Mouse (Mus musculus) adrenal gland, postnatal 10 days (tissue): ENCODE results near the gene Capn7. TPM values are rescaled to one million over a fixed set of nuclear protein-coding genes. Genes with fewer than 3 reads are reported as not detected.

Source experiments
- DNase-seq: peaks from one replicate; pipeline ENCODE4 v3.0.0; 2021; ENCODE audit warnings: mixed read lengths
- total RNA-seq, 2 experiments: library from RNA; stranded (reverse); gene quantifications; 2 replicates each; pipeline ENCODE4 v1.2.3; 2021

Capn7 gene
- total RNA-seq, 2 experiments from 2014 or later, result 33.7 to 40.9 TPM

DNA sequence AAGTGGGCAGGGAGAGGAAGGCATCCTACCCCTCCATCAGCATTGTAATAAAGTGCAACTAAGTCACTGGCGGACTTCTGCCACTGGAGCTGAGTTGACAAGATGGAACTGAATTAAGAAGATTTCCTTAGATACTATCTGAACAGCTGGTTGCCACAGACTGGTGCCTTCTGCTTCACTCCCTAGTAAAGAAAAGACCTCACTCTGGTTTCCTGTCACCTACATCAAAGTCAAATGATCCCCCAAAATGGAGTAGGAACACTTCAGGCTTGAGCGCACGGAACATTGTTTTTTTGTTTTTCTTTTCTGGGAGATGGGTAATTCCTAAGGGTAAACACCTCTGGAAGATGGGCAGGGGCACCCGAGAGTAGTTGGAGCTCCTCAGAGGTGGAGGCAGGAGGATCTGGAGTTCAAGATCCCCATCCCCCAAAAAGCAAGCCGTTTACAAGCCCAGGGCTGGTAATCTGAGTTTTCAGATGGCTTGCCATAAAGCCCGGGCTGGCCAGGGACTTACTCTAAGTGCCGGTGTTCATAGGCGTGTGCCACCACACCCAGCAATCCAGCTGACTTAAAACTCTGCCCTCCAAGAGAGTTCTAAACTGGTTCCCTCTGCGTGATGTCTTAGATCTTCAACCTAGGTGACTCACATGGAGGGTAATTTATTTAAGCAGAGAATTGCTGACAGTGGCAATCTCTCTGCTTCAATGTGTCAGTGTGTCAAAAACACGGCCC lies 78.0 kb downstream of the Capn7 start:
- DNase-seq, result no peak

DNA sequence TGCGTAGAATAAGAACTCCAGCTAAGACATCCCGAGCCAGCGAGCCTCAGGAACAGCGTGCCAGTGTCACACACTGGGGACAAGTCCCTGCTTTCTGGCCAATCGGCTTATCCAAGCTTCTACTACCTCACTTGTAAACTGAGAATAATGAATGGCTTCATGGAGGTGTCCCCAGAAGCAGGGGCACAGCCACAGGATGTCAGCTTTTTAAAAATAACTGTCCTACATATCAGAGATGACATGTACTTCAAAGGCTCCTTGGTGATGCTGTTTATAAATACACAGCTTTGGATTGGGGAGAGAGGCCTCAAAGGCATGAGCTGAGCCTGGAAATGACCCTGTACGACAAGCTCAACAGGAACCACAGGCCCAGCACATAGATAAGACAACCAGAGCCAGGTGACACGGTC lies 78.5 kb downstream of the Capn7 start:
- DNase-seq, result no peak

DNA sequence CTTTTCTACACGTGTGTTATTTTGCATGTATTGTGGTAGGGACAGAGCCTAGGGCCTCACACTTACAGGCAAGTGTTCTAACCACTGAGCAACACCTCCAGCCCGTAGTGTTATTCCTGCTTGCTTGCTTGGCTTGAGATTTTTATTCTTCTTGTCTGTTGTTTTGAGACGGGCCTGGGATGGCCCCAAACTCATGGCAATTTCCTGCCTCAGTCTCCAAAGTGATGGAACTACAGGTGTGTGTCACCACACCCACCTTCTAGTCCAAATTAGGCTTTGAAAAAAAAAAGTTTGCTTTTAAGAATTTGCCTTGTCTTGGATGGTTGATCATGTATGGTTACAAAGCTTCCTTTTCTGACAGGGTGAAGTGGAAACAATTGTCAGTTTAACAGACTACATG lies 80.0 kb downstream of the Capn7 start:
- no peak for DNase-seq

DNA sequence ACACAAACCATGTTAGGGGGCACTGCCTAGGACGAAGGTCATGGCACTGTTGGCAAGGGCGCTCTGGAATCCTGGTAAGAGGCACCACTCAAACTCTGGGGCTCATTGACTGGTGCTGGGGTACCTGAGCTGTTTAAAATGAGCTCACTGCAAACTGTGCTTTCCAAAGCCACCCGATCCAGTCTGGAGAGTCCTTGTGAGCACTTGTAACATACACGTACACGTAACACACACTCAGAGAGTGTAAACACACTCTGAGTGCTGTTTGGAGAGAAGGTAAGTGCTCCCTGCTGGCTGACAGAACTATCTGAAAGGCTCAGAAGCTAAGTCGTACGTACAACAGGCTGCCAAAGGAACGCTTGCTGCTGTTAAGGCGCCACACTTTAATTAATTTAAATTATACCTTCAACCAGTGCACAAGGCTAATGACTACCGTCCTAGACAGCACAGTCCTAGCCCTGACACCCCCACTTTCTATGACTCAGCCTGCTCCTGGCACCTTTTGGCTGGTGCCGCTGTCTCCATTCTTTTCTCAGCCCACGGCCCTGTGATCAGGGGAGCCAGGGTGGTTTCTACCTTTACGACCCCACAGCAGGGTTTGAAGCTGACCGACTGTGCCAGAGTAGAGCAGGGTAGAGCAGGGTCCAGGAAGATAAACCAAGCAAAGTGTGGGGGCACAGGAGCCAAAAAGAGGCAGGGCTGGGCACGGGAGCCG lies 80.6 kb downstream of the Capn7 start:
- DNase-seq, result no peak

DNA sequence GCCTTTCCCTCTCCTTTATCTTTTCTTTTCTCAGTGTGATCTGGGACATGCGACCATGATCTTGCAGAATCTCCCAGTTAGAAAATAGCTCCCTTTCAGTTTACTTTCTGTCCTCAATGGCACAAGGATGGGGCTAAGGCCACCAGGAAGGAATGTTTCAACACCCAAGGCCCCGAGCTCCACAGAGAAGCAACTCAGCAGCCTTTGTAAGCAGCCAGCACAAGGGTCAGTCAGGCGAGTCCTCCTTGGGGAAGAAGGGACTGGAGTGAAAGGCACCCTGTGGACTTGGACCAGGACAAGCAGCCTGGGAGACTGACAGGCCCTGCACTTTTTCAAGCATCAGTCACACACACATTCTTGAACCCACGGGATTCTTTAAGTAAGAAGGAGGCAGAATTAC lies 82.8 kb downstream of the Capn7 start:
- no peak for DNase-seq

DNA sequence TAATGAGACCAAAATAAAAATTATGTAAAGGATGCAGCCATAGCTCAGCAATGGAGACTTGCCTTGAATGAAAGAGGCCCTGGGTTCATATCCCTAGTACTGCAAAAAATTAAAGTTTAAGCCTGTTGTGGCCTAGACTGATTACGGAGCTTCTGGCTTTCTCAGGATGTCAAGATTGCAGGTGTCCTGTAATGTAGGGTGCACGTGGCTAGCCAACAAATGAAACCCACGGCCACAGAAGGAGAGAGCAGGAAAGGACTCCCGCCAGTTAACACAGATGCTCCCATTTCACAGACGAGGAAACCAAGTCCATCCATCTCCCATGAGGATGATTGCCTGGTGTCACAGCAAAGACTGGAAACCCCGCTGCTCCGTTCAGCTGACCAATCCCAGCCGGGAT lies 83.7 kb downstream of the Capn7 start:
- DNase-seq, result no peak

DNA sequence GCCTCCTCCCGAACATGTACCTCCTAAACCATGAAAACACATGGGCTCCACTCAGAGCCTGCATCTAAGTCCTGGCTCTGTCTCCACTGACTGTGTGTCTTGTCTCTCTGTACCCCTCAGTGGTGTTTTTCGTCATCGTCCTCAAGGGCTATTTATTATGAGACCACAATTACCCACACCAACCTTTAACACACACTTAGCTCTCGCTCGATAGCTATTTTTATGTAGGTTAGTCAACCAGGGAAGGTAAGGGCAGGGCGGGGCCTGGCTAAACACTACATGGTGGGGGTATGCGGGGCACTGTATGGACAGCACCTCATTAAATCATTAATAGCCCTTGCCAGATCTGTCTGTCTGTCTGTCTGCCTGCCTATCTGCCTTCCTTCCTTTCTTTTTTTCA lies 84.1 kb downstream of the Capn7 start:
- DNase-seq, result no peak

DNA sequence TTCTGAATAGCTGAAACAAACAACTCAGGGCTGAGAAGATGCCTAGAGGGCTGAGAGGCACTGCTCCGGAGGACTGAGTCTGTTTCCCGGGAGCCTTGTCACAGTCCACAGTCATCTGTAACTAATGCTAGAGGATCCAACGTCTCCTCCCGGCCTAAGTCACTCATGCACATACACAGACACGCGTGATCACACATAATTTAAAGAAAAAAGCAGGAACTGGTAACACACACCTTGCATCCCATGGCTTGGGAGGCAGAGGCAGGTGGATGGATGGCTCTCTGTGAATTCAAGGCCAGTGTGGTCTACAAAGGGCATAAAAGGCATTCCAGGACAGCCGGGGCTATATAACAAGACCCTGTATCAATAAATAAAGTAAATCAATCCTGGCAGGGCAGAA lies 84.5 kb downstream of the Capn7 start:
- no peak for DNase-seq

Other genes starting within 250 kb of the Capn7 start
- 100 to 1,000 TPM in 1 of 2 experiments, 10 to 100 TPM in 1; 86.9 to 103 TPM for gene Smim4, start 207.7 kb upstream of the Capn7 start, total RNA-seq
- gene Nt5dc2, start 205.6 kb upstream of the Capn7 start, total RNA-seq, result 10 to 100 TPM; 52.0 to 52.6 TPM
- gene Stab1, start 168.0 kb upstream of the Capn7 start, total RNA-seq, result 10 to 100 TPM; 74.3 to 74.8 TPM
- gene Tnnc1, start 128.3 kb upstream of the Capn7 start, total RNA-seq, result 10 to 100 TPM; 11.1 to 45.0 TPM
- 100 to 1,000 TPM; 224 to 328 TPM for gene Nisch, start 119.7 kb upstream of the Capn7 start, total RNA-seq
- 10 to 100 TPM; 12.1 to 12.3 TPM for gene Sema3g, start 118.8 kb upstream of the Capn7 start, total RNA-seq
- 1 to 10 TPM; 9.1 to 9.2 TPM for gene Phf7, start 85.3 kb upstream of the Capn7 start, total RNA-seq
- gene Bap1, start 85.2 kb upstream of the Capn7 start, total RNA-seq, result 10 to 100 TPM; 58.4 to 67.6 TPM
- 1 to 10 TPM in 1 of 2 experiments, under 1 TPM in 1; 0.99 to 1.2 TPM for gene Dnah1, start 12.7 kb upstream of the Capn7 start, total RNA-seq
- 100 to 1,000 TPM; 107 to 135 TPM for gene Sh3bp5, start 99.4 kb downstream of the Capn7 start, total RNA-seq
- 10 to 100 TPM; 30.9 to 38.7 TPM for gene Eaf1, start 157.8 kb downstream of the Capn7 start, total RNA-seq
- 10 to 100 TPM; 19.7 to 24.1 TPM for gene Mettl6, start 158.4 kb downstream of the Capn7 start, total RNA-seq